Mouse (Mus musculus) kidney, adult 2 months (tissue): ENCODE data around the gene Edn3. TPM values are rescaled to one million over a fixed set of nuclear protein-coding genes. Genes with fewer than 3 reads are reported as not detected.
A peak's percentile ranks its signal among the peaks of the same experiment; 100 is the strongest.

Experiments
- DNase-seq: peaks from one replicate; pipeline ENCODE4 v3.0.0; 2021
- H3K27ac ChIP-seq: fragments of 200-500 bp; 2 replicates; pipeline ENCODE4 v1.5.1; 2012; ENCODE audit warnings: low read depth, low read length, control low read depth, inconsistent platforms; ENCODE audit not compliant: insufficient read depth
- H3K27me3 ChIP-seq: fragments of 200-500 bp; replicated peaks from 2 replicates; pipeline ENCODE4 v1.6.1; 2012; ENCODE audit warnings: mild to moderate bottlenecking, moderate library complexity, low read length, inconsistent platforms; ENCODE audit not compliant: control insufficient read depth, insufficient read depth
- H3K36me3 ChIP-seq: fragments of 200-500 bp; 2 replicates; pipeline ENCODE4 v1.6.1; 2012; ENCODE audit warnings: mild to moderate bottlenecking, moderate library complexity, low read length, inconsistent platforms; ENCODE audit not compliant: control insufficient read depth, insufficient read depth
- H3K4me1 ChIP-seq: fragments of 200-500 bp; 2 replicates; pipeline ENCODE4 v1.6.1; 2011; ENCODE audit warnings: low read length; ENCODE audit not compliant: control insufficient read depth, insufficient read depth
- H3K4me3 ChIP-seq: fragments of 200-500 bp; 2 replicates; pipeline ENCODE4 v1.5.1; 2011; ENCODE audit warnings: mild to moderate bottlenecking, low read depth, low read length, control low read depth; ENCODE audit not compliant: insufficient read depth
- CTCF ChIP-seq: fragments of 200-500 bp; conservative IDR thresholded peaks from 2 replicates; pipeline ENCODE4 v1.5.1; 2011; ENCODE audit warnings: low read depth, mild to moderate bottlenecking, control low read depth, low read length, moderate library complexity, mixed read lengths; ENCODE audit not compliant: insufficient read depth, insufficient read length
- POLR2A ChIP-seq: fragments of 200-500 bp; IDR thresholded peaks from one replicate; pipeline ENCODE4 v1.6.1; 2011; ENCODE audit warnings: low read depth, low read length, control low read depth
- WGBS: fragments of 180-500 bp; shearing (Covaris S2); methylation state at CpG from one replicate; pipeline ENCODE4 v1.1.7; 2018; 5-methylcytosine and 5-hydroxymethylcytosine counted together
- polyA plus RNA-seq: library from polyadenylated mRNA; depleted of rRNA; stranded (reverse); fragments of >200 nt; gene quantifications from 2 replicates; pipeline ENCODE4 v1.2.3, GENCODE M21; 2012

The Edn3 gene
- polyA plus RNA-seq, 1 experiment = 3.7 TPM

- WGBS = 83% methylated on average over 1 of the region's 1 CpGs
- H3K27ac ChIP-seq = no peak overlapping the region
- 0 out of 2 replicates have a peak, but pooled peaks cover 1% of the 10 kb centered on the region for H3K27me3 ChIP-seq
- TF ChIP-seq CTCF (no peak), POLR2A (no peak)
- H3K4me3 ChIP-seq = no peak overlapping the region
- H3K36me3 ChIP-seq = no peaks in the 10 kb centered on the region
- no peak for DNase-seq
- H3K4me1 ChIP-seq = no peaks in the 10 kb centered on the region; the same call in 1 of the 2 replicates
These were observed 32.8 kb downstream of the Edn3 start for GRCm38 (mm10) chr2:174793181-174793580.

GRCm38 (mm10) chr2:174796998-174797397, 36.6 kb downstream of the Edn3 start:
- Histone ChIP-seq H3K4me3 (no peak overlapping the region), H3K36me3 (no peaks in the 10 kb centered on the region), H3K27me3 (no peaks in the 10 kb centered on the region), H3K4me1 (no peaks in the 10 kb centered on the region; the same call in 1 of the 2 replicates), H3K27ac (no peak overlapping the region)
- no peak for DNase-seq
- 0 out of 2 replicates have a peak, but pooled peaks have one; percentile 17 for TF ChIP-seq CTCF
- TF ChIP-seq POLR2A = no peak
- WGBS = 72% methylated on average over 2 of the region's 2 CpGs

GRCm38 (mm10) chr2:174797495-174798068, 37.2 kb downstream of the Edn3 start:
- no peak overlapping the region for H3K4me3 ChIP-seq
- DNase-seq = no peak
- H3K27ac ChIP-seq = no peak overlapping the region
- WGBS = 66% methylated on average over 4 of the region's 4 CpGs
- H3K4me1 ChIP-seq = no peaks in the 10 kb centered on the region; the same call in 1 of the 2 replicates
- H3K36me3 ChIP-seq = no peaks in the 10 kb centered on the region
- no peak for TF ChIP-seq POLR2A
- no peak for TF ChIP-seq CTCF
- H3K27me3 ChIP-seq = no peaks in the 10 kb centered on the region

GRCm38 (mm10) chr2:174802453-174802852, 42.0 kb downstream of the Edn3 start:
- Histone ChIP-seq H3K36me3 (no peaks in the 10 kb centered on the region), H3K4me3 (no peak overlapping the region), H3K27me3 (no peaks in the 10 kb centered on the region), H3K4me1 (no peaks in the 10 kb centered on the region), H3K27ac (no peak overlapping the region)
- WGBS = 78% methylated on average over 6 of the region's 6 CpGs
- DNase-seq = no peak
- TF ChIP-seq POLR2A (no peak), CTCF (no peak)

- no peak for TF ChIP-seq CTCF
- TF ChIP-seq POLR2A = no peak
- no peak for DNase-seq
- Histone ChIP-seq H3K4me3 (no peak overlapping the region), H3K36me3 (no peaks in the 10 kb centered on the region), H3K27ac (no peak overlapping the region), H3K27me3 (no peaks in the 10 kb centered on the region), H3K4me1 (no peaks in the 10 kb centered on the region)
- 81% methylated on average over 1 of the region's 1 CpGs for WGBS
These were observed 43.2 kb downstream of the Edn3 start for GRCm38 (mm10) chr2:174803661-174804060.

GRCm38 (mm10) chr2:174807900-174808299, 47.5 kb downstream of the Edn3 start:
- 33% methylated on average over 2 of the region's 2 CpGs for WGBS
- no peak for DNase-seq
- TF ChIP-seq POLR2A (no peak), CTCF (no peak)
- Histone ChIP-seq H3K4me3 (no peak overlapping the region), H3K36me3 (no peaks in the 10 kb centered on the region), H3K4me1 (no peaks in the 10 kb centered on the region), H3K27ac (no peak overlapping the region), H3K27me3 (no peaks in the 10 kb centered on the region)

GRCm38 (mm10) chr2:174809296-174809695, 48.9 kb downstream of the Edn3 start:
- H3K4me1 ChIP-seq = no peaks in the 10 kb centered on the region
- WGBS = 54% methylated on average over 4 of the region's 4 CpGs
- no peaks in the 10 kb centered on the region for H3K36me3 ChIP-seq
- no peak for TF ChIP-seq POLR2A
- no peak for TF ChIP-seq CTCF
- no peak overlapping the region for H3K27ac ChIP-seq
- DNase-seq = no peak
- H3K27me3 ChIP-seq = no peaks in the 10 kb centered on the region
- H3K4me3 ChIP-seq = no peak overlapping the region
